Mouse (Mus musculus): Measurements from ENCODE around the gene Corin. TPM values are rescaled to one million over a fixed set of nuclear protein-coding genes. Genes with fewer than 3 reads are reported as not detected.

Gene Corin
- polyA plus RNA-seq, 1 experiment from 2014 or later, result 1.3 TPM

GRCm38 (mm10) chr5:72425342-72426010, 78.8 kb downstream of the Corin start:
- H3K4me1 ChIP-seq, result no peaks in the 10 kb centered on the region
- no peak overlapping the region for H3K27ac ChIP-seq
- no peaks in the 10 kb centered on the region for H3K36me3 ChIP-seq (replicated peaks)
- no peaks in the 10 kb centered on the region for H3K9me3 ChIP-seq
- H3K27me3 ChIP-seq (ENCODE audit: poor library complexity, severe bottlenecking), result no peaks in the 10 kb centered on the region
- no peak for DNase-seq (ENCODE audit: extremely low spot score, low spot score)
- no peak overlapping the region for H3K4me3 ChIP-seq

DNA sequence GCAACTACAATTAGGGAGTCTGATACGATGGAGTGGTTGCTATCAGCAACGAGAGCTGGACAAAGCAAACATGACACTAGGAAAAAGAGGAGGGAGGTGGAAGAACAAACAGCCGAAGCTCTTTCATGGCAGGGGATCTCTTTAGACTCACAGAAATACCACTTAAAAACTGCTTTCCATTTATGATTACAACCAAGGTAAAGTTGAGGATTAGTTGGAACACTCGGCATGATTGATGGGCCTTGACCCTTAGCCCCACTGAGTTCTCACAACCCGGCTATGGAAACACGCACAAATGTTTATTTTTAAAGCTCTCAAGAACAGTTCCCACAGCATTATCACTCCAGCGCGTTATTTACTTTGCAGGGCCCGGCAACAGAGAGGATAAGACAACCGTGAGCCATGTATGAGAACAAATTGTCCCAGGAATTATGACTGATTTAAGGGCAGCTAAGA, 92.4 kb downstream of the Corin start:
- Histone ChIP-seq H3K4me1 (peaks cover 8% of the 10 kb centered on the region), H3K9me3 (no peaks in the 10 kb centered on the region), H3K4me3 (no peak overlapping the region), H3K36me3 (replicated peaks) (no peaks in the 10 kb centered on the region), H3K27ac (no peak overlapping the region), H3K27me3 (ENCODE audit: poor library complexity, severe bottlenecking) (no peaks in the 10 kb centered on the region)
- 65% methylated on average over 10 of the region's 10 CpGs for WGBS
- DNase-seq (ENCODE audit: extremely low spot score, low spot score), result no peak

DNA sequence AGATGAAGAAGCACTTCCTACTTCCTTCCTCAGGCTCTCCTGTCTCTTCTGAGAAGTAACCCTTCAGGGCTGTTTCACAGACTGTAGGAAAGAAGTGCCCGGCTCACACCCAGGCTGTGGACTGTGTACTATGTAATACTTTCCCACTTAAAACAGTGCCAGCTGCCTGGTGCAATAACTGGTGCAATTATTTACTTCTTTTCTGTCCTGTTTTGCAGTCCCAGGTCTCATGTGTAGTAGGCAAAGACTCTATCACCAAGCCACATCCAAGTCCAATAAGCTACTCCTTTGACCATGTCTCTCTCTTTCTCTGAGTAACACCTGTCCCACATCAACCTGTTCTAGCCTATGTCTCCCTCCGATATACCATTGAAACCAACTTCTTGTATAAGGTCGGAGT, 93.4 kb downstream of the Corin start:
- WGBS, result 91% methylated on average over 3 of the region's 3 CpGs
- no peaks in the 10 kb centered on the region for H3K27me3 ChIP-seq (ENCODE audit: poor library complexity, severe bottlenecking)
- no peaks in the 10 kb centered on the region for H3K9me3 ChIP-seq
- peaks cover 8% of the 10 kb centered on the region for H3K4me1 ChIP-seq
- no peak for DNase-seq (ENCODE audit: extremely low spot score, low spot score)
- no peak overlapping the region for H3K4me3 ChIP-seq
- no peak overlapping the region for H3K27ac ChIP-seq
- no peaks in the 10 kb centered on the region for H3K36me3 ChIP-seq (replicated peaks)

GRCm38 (mm10) chr5:72403376-72403775, 100.9 kb downstream of the Corin start:
- no peaks in the 10 kb centered on the region for H3K27me3 ChIP-seq (ENCODE audit: poor library complexity, severe bottlenecking)
- WGBS, result 92% methylated on average over 9 of the region's 9 CpGs
- H3K36me3 ChIP-seq (replicated peaks), result no peaks in the 10 kb centered on the region
- no peaks in the 10 kb centered on the region for H3K9me3 ChIP-seq
- H3K27ac ChIP-seq, result no peak overlapping the region
- H3K4me1 ChIP-seq, result peaks cover 18% of the 10 kb centered on the region
- no peak overlapping the region for H3K4me3 ChIP-seq
- no peak for DNase-seq (ENCODE audit: extremely low spot score, low spot score)

DNA sequence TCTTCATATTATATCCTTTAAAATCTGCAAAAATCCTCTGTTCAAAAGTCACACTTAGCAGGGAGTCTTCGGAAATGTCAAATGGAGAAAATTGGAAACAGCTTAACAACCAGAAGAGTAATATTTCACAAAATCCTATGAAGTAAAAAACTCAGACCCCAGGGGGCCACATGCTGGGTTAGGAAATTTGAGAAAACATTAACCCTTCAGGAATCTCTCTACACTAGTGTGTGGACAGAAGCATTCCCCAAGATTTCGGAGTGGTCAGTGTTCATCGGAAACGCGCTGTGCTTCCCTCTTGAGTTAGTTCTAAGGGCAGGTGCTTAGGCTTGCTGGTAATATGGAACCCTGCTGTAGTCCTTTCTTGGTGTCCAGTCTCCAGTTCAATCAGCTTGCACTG, 101.4 kb downstream of the Corin start:
- no peak overlapping the region for H3K27ac ChIP-seq
- H3K4me1 ChIP-seq, result peaks cover 18% of the 10 kb centered on the region
- WGBS, result 76% methylated on average over 5 of the region's 5 CpGs
- H3K9me3 ChIP-seq, result no peaks in the 10 kb centered on the region
- no peak overlapping the region for H3K4me3 ChIP-seq
- H3K27me3 ChIP-seq (ENCODE audit: poor library complexity, severe bottlenecking), result no peaks in the 10 kb centered on the region
- no peaks in the 10 kb centered on the region for H3K36me3 ChIP-seq (replicated peaks)
- no peak for DNase-seq (ENCODE audit: extremely low spot score, low spot score)

- Histone ChIP-seq H3K4me1 (peaks cover 18% of the 10 kb centered on the region), H3K36me3 (replicated peaks) (no peaks in the 10 kb centered on the region), H3K4me3 (no peak overlapping the region), H3K27me3 (ENCODE audit: poor library complexity, severe bottlenecking) (no peaks in the 10 kb centered on the region), H3K27ac (no peak overlapping the region), H3K9me3 (no peaks in the 10 kb centered on the region)
- WGBS, result 70% methylated on average over 10 of the region's 10 CpGs
- DNase-seq (ENCODE audit: extremely low spot score, low spot score), result no peak
Measured at GRCm38 (mm10) chr5:72401778-72402177, 102.5 kb downstream of the Corin start.

DNA sequence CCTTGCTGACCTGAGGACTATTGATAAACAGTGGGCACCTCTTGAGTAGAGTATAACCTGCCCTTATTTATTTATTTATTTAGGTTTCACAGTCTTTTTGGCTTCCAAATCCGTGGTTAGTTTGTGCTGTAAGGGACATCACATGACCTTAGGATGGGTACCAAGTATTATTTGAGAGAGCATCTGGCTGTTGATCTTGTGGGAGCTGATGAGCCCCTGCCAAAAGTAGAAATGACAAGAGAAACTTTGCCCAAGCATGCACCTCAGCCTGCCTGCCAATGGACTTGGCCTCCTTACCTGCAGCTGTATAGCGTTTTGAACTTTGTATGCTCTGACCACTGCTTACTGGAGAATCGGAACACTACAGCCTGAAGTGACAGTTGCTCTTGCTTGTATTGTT, 103.0 kb downstream of the Corin start:
- Histone ChIP-seq H3K27ac (no peak overlapping the region), H3K4me3 (no peak overlapping the region), H3K4me1 (peaks cover 18% of the 10 kb centered on the region), H3K27me3 (ENCODE audit: poor library complexity, severe bottlenecking) (no peaks in the 10 kb centered on the region), H3K9me3 (no peaks in the 10 kb centered on the region), H3K36me3 (replicated peaks) (no peaks in the 10 kb centered on the region)
- WGBS, result 89% methylated on average over 3 of the region's 3 CpGs
- no peak for DNase-seq (ENCODE audit: extremely low spot score, low spot score)

GRCm38 (mm10) chr5:72382148-72382547, 122.1 kb downstream of the Corin start:
- no peaks in the 10 kb centered on the region for H3K36me3 ChIP-seq (replicated peaks)
- 90% methylated on average over 1 of the region's 1 CpGs for WGBS
- no peak overlapping the region for H3K4me3 ChIP-seq
- no peaks in the 10 kb centered on the region for H3K4me1 ChIP-seq
- DNase-seq (ENCODE audit: extremely low spot score, low spot score), result no peak
- H3K27me3 ChIP-seq (ENCODE audit: poor library complexity, severe bottlenecking), result no peaks in the 10 kb centered on the region
- H3K9me3 ChIP-seq, result no peaks in the 10 kb centered on the region
- H3K27ac ChIP-seq, result no peak overlapping the region

GRCm38 (mm10) chr5:72380616-72381015, 123.7 kb downstream of the Corin start:
- Histone ChIP-seq H3K36me3 (replicated peaks) (no peaks in the 10 kb centered on the region), H3K27me3 (ENCODE audit: poor library complexity, severe bottlenecking) (no peaks in the 10 kb centered on the region), H3K4me3 (no peak overlapping the region), H3K4me1 (no peaks in the 10 kb centered on the region), H3K27ac (no peak overlapping the region), H3K9me3 (no peaks in the 10 kb centered on the region)
- 78% methylated on average over 8 of the region's 8 CpGs for WGBS
- DNase-seq (ENCODE audit: extremely low spot score, low spot score), result no peak

GRCm38 (mm10) chr5:72368004-72368403, 136.3 kb downstream of the Corin start:
- no peaks in the 10 kb centered on the region for H3K9me3 ChIP-seq
- DNase-seq (ENCODE audit: extremely low spot score, low spot score), result no peak
- H3K36me3 ChIP-seq (replicated peaks), result no peaks in the 10 kb centered on the region
- H3K4me1 ChIP-seq, result no peaks in the 10 kb centered on the region
- H3K4me3 ChIP-seq, result no peak overlapping the region
- no peaks in the 10 kb centered on the region for H3K27me3 ChIP-seq (ENCODE audit: poor library complexity, severe bottlenecking)
- 95% methylated on average over 3 of the region's 3 CpGs for whole genome bisulfite sequencing
- no peak overlapping the region for H3K27ac ChIP-seq

DNA sequence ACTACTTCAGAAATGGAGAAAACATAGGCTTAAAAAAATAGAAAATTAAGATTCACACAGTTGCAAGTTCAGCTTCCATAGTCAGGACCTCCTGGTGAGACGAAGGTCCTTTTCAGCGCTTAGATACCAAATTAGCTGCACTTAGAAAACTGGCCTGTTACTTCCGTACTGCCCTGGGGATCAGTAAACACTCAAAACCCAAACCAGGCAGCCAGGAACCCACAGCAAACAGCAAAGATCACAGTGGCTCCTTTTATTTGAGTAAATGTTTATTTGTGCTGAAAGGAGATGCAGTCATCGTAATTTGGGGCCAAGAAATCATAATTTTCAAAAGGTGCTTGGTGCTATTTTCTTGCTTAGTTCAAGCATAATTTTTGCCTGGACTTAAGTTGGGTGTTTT, 138.5 kb downstream of the Corin start:
- no peak overlapping the region for H3K27ac ChIP-seq
- H3K36me3 ChIP-seq (replicated peaks), result no peaks in the 10 kb centered on the region
- 78% methylated on average over 4 of the region's 4 CpGs for WGBS
- H3K4me3 ChIP-seq, result no peak overlapping the region
- no peaks in the 10 kb centered on the region for H3K4me1 ChIP-seq
- no peaks in the 10 kb centered on the region for H3K9me3 ChIP-seq
- no peaks in the 10 kb centered on the region for H3K27me3 ChIP-seq (ENCODE audit: poor library complexity, severe bottlenecking)
- DNase-seq (ENCODE audit: extremely low spot score, low spot score), result no peak

GRCm38 (mm10) chr5:72363838-72364237, 140.4 kb downstream of the Corin start:
- Histone ChIP-seq H3K36me3 (replicated peaks) (no peaks in the 10 kb centered on the region), H3K4me1 (no peaks in the 10 kb centered on the region), H3K27ac (no peak overlapping the region), H3K27me3 (ENCODE audit: poor library complexity, severe bottlenecking) (no peaks in the 10 kb centered on the region), H3K4me3 (no peak overlapping the region), H3K9me3 (no peaks in the 10 kb centered on the region)
- 87% methylated on average over 3 of the region's 3 CpGs for WGBS
- no peak for DNase-seq (ENCODE audit: extremely low spot score, low spot score)

GRCm38 (mm10) chr5:72353746-72354145, 150.5 kb downstream of the Corin start:
- H3K27ac ChIP-seq, result no peak overlapping the region
- WGBS, result 84% methylated on average over 4 of the region's 4 CpGs
- DNase-seq (ENCODE audit: extremely low spot score, low spot score), result no peak
- no peaks in the 10 kb centered on the region for H3K4me1 ChIP-seq
- H3K27me3 ChIP-seq (ENCODE audit: poor library complexity, severe bottlenecking), result no peaks in the 10 kb centered on the region
- no peaks in the 10 kb centered on the region for H3K9me3 ChIP-seq
- H3K4me3 ChIP-seq, result no peak overlapping the region
- no peaks in the 10 kb centered on the region for H3K36me3 ChIP-seq (replicated peaks)

Data from forebrain, embryonic 10.5 days (tissue).